Mouse (Mus musculus): ENCODE data around the gene Lipc.
A peak's percentile ranks its signal among the peaks of the same experiment; 100 is the strongest.

Lipc gene

DNA sequence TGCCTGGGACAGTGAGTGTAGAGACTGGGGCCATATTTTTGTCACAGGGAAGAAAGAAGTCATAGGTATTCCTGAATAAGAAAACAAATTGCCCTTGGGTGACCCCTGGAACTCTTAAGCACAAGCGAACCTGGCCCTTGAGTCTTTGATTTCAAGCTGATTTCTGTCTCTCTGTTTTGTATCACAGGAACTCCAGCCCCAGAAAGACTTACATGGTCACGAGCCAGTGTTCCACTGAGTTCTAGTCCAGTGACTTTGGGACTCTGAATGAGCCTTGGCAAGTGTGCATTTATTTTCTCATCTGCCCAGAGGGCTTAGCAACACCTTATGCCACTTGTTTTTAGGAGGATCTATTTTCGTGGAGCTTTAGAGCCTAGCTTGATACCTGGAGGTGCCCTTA is 5.7 kb upstream of the Lipc start:
- no peak for DNase-seq (ENCODE audit: low spot score in 2 of 2)

DNA sequence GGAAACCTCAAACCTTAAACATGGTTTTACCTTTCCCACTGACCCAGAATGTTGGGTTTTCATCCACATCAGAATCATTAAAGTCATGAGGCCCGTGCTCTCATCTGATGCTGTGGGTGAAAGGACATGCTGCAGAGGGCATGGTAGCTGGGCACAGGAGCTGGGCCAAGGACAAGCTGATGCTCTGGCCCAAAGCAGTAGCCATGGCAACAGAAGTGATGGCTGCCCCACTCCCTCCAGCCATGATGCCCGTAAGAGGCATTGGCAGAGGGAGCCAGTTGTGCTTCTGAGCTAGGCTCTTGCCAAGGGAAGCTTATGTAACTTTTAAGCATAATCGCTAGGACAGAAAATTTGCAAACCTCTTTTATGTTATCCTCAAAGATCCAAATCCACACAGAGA is 2.2 kb upstream of the Lipc start:
- no peak for DNase-seq (ENCODE audit: low spot score in 2 of 2)

GRCm38 (mm10) chr9:70949336-70949735 is 2.7 kb downstream of the Lipc start:
- DNase-seq (ENCODE audit: low spot score in 2 of 2) = no peak

- no peak for DNase-seq (ENCODE audit: low spot score in 2 of 2)
Observed at GRCm38 (mm10) chr9:70947312-70947711, 4.7 kb downstream of the Lipc start.

GRCm38 (mm10) chr9:70942686-70943333 is 9.2 kb downstream of the Lipc start:
- DNase-seq (ENCODE audit: low spot score in 2 of 2) = no peak

GRCm38 (mm10) chr9:70939752-70940501 is 12.1 kb downstream of the Lipc start:
- DNase-seq (ENCODE audit: low spot score in 2 of 2) = no peak

DNA sequence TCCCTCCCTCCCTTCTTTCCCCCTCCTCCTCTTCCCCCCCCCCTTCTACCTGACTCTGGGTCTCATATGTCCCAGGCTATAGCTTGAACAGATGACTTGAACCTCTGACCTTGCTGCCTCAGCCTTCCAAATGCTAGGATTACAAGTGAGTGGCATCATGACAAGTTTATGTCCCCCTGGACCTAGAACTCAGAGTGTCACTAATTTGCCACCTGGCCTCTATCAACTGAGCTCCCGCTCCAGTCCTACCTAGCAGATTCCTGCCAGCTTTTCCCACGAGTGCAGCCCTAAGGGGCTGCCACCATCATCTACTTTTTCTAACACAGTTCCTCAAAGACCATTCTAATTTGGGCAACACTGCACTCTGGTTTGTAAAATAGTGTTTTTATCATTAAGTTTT is 13.2 kb downstream of the Lipc start:
- DNase-seq (ENCODE audit: low spot score in 2 of 2) = no peak

- no peak for DNase-seq (ENCODE audit: low spot score in 2 of 2)
Observed at GRCm38 (mm10) chr9:70938134-70938533, 13.9 kb downstream of the Lipc start.

- DNase-seq (ENCODE audit: low spot score in 2 of 2) = no peak
Observed at GRCm38 (mm10) chr9:70934587-70935295, 17.3 kb downstream of the Lipc start.

- DNase-seq (ENCODE audit: low spot score in 2 of 2) = no peak
Observed at GRCm38 (mm10) chr9:70930641-70931020, 21.4 kb downstream of the Lipc start.

- DNase-seq (ENCODE audit: low spot score in 2 of 2) = peak in 1 of 2 experiments; percentile 29
Observed at GRCm38 (mm10) chr9:70929840-70930640, 22.0 kb downstream of the Lipc start.

GRCm38 (mm10) chr9:70928472-70928871 is 23.6 kb downstream of the Lipc start:
- no peak for DNase-seq (ENCODE audit: low spot score in 2 of 2)

DNA sequence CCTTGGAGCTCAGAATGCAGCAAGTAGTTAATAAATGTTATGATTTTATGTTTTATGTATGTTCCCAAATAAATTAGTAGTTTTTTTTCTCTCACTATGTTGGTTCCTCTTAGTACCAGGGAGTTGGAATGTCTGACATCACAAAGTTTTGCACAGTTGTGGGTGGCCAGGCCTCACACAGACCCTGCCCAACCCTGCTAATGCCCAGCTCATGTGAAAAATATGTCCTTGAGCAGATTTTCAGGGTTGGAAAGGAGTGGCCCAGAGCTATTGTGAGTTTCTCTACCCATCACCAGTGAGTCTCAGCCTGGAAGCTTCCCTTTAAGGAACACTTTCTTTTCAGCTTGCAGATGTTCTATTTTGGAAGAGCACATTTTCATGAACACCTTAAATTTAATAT is 24.3 kb downstream of the Lipc start:
- DNase-seq (ENCODE audit: low spot score in 2 of 2) = no peak

DNA sequence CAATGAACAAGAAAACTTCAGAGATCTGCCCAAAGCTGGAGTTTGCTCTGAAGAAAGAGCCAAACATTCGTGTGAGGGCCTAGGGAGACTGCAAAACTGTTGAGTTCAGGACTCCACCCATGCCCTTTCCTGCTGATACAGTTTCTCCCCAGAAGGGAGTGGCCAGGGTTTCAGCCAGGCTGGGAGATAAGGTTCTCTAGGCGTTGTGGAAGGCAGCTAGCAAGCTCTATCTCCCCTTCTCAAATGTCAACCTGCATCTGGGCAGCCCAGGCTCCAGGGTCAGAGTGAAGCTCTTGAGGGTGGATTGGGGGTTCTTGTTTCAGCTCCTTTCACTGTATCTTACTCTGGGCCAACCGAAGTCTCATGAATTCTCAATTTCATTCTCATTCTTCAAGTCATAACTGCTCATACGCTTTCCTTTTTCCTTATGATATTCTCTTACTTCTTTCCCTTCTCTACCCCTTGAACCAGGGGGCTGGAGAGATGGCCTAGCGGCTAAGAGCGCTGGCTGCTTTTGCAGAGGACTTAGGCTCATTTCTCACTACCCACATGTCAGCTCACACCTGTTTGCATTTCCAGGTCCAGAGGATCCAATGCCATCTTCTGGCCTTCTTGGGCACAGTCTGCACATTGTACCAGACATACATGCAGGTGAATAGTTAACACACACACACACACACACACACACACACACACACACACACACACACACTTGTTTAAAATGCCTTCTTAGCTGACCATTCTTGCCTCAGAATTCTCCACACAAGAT is 25.0 kb downstream of the Lipc start:
- DNase-seq (ENCODE audit: low spot score in 2 of 2) = no peak

DNA sequence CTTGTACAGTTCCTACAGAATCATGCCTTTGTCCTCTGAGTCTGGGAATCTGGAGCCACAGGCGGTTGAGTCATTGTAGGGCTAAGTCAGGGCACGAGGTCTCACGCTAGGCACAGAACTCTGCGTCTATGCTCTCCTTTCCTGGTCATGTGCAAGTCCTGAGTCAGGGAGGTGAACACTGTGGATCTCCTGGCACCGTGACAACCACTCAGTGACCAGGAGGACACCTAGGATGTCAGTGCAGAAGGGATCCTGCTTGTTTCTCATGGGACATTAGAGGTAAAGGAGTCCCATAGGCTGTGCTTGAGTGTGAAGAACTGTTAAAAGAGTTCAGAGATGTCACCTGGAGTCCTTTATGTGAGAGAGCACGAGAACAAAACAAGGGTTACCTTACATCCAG is 26.8 kb downstream of the Lipc start:
- no peak for DNase-seq (ENCODE audit: low spot score in 2 of 2)

DNA sequence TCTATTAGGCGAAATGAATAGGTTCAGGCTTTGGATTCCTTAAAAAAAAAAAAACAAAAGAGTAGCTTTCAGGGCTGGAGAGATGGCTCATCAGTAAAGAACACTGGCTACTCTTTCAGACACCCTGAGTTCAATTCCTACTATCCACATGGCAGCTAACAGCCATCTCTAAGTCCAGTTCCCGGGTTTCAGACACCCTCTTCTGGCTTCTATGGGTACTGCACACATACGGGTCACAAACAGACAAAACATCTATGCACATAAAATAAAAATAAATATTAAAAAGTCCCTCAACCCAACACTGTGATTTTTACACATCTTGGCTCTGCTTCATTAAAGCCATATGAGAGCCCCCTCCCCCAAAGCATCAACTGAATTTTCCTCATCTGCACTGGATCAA is 27.3 kb downstream of the Lipc start:
- DNase-seq (ENCODE audit: low spot score in 2 of 2) = no peak

- peak; percentile 49 to 54 for DNase-seq (ENCODE audit: low spot score in 2 of 2)
Observed at GRCm38 (mm10) chr9:70921781-70922565, 30.1 kb downstream of the Lipc start.

DNA sequence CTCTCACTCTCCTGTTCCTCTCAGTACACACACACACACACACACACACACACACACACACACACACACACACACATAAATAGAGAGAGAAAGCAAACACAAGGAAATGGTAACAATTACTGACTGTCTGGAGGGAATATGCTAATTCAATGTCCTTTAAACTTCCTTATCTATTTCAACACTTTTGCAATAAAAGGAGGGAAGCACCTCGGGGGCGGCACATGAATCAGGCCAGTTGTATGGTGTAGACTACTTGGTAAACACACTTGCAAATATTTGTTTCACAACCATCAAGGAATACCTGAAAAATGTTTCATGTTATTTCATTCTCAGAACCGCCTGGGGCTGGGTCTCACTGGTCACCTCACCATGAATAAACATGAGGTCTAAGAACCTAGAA is 30.9 kb downstream of the Lipc start:
- DNase-seq (ENCODE audit: low spot score in 2 of 2) = no peak

DNA sequence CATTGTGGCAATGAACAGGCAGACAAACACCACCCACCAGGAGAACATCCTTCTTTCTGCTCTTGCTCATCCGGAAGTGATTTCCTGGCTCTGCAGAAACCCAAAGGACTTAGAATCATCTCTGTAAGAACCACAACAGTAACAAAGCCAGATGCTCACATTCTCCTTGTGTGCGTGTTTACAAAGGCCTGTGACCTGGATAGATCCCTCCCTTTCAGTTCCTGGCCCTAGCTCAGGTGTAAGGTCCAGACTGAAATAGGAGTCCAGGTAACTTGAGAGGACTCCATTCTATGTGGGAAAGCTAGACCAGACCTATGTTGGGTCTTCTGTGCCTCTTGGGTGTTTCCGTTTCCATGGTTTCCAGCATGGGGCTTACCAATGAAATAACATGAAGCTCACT is 32.8 kb downstream of the Lipc start:
- no peak for DNase-seq (ENCODE audit: low spot score in 2 of 2)

GRCm38 (mm10) chr9:70916516-70916915 is 35.5 kb downstream of the Lipc start:
- DNase-seq (ENCODE audit: low spot score in 2 of 2) = no peak

DNA sequence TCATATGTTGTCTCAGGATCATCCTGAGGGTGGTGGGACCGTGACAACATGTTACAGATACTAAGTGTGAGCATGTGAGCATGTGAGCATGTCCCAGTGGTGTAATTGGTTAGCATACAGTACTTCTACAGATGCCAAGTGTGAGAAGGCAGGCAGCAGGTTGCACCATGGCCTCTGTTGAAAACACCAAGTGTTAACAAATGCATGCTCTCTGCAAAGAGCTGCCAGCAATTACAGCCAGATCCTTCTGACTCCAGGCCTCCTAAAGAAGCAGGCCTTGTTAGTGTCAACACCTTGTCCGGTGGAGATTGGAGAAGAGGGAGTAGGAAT is 36.7 kb downstream of the Lipc start:
- no peak for DNase-seq (ENCODE audit: low spot score in 2 of 2)

All from frontal cortex, postnatal 10 days (tissue).